Mouse (Mus musculus) liver, embryonic 16.5 days (tissue): ENCODE measurements around the gene Glipr1. TPM values are rescaled to one million over a fixed set of nuclear protein-coding genes. Genes with fewer than 3 reads are reported as not detected.
A peak's percentile ranks its signal among the peaks of the same experiment; 100 is the strongest.
"Not testable (repeated sequence)": the region's sequence is repeated elsewhere in the genome, so short reads cannot be mapped to it uniquely, and the experiment has no call there.

ENCODE experiments used
- ATAC-seq: fragments of 200-750 bp; cut with Nextera tagmentation; 2 replicates; pipeline ENCODE4 v1.8.0; 2017; ENCODE audit warnings: low read depth, mild to moderate bottlenecking, moderate number of reproducible peaks, moderate library complexity
- H3K27ac ChIP-seq: fragments of 300-500 bp; sonication (generic); 2 replicates; pipeline ENCODE4 v1.5.1; 2014; ENCODE audit warnings: mild to moderate bottlenecking, low read length
- H3K27me3 ChIP-seq: fragments of 300-500 bp; sonication (generic); 2 replicates; pipeline ENCODE4 v1.6.1; 2014; ENCODE audit warnings: low read depth, low read length, mixed read lengths; ENCODE audit not compliant: control insufficient read depth, insufficient read depth
- H3K36me3 ChIP-seq: fragments of 300-500 bp; sonication (generic); 2 replicates; pipeline ENCODE4 v1.6.1; 2014; ENCODE audit warnings: mild to moderate bottlenecking; ENCODE audit not compliant: control insufficient read depth, insufficient read depth
- H3K4me1 ChIP-seq: fragments of 300-500 bp; sonication (generic); 2 replicates; pipeline ENCODE4 v1.6.1; 2014; ENCODE audit warnings: low read depth, low read length, mixed read lengths; ENCODE audit not compliant: control insufficient read depth
- H3K4me2 ChIP-seq: fragments of 300-500 bp; sonication (generic); 2 replicates; pipeline ENCODE4 v1.6.1; 2014; ENCODE audit warnings: low read depth, low read length, mixed read lengths
- H3K4me3 ChIP-seq: fragments of 300-500 bp; sonication (generic); 2 replicates; pipeline ENCODE4 v1.5.1; 2014; ENCODE audit warnings: low read depth, mild to moderate bottlenecking, low read length
- H3K9ac ChIP-seq: fragments of 300-500 bp; sonication (generic); 2 replicates; pipeline ENCODE4 v1.6.1; 2014; ENCODE audit warnings: low read depth, low read length
- H3K9me3 ChIP-seq: fragments of 300-500 bp; sonication (generic); replicated peaks from 2 replicates; pipeline ENCODE4 v1.6.1; 2016; ENCODE audit warnings: low read length; ENCODE audit not compliant: control insufficient read depth
- WGBS: fragments of 180-500 bp; shearing (Covaris S2); extraction: QIAGEN DNeasy Blood & Tissue Kit; methylation state at CpG from one replicate; pipeline ENCODE4 v1.1.7; 2014; ENCODE audit not compliant: insufficient replicate concordance; 5-methylcytosine and 5-hydroxymethylcytosine counted together
- polyA plus RNA-seq: library from polyadenylated mRNA; unstranded; fragments of >200 nt; fragmentation: Nextera tagmentation; extraction: Ambion mirVana; gene quantifications from 2 replicates; pipeline ENCODE4 v1.2.1, GENCODE M21; 2015

Glipr1 gene
- 7.6 and 10.4 TPM in 2 replicates for polyA plus RNA-seq

DNA sequence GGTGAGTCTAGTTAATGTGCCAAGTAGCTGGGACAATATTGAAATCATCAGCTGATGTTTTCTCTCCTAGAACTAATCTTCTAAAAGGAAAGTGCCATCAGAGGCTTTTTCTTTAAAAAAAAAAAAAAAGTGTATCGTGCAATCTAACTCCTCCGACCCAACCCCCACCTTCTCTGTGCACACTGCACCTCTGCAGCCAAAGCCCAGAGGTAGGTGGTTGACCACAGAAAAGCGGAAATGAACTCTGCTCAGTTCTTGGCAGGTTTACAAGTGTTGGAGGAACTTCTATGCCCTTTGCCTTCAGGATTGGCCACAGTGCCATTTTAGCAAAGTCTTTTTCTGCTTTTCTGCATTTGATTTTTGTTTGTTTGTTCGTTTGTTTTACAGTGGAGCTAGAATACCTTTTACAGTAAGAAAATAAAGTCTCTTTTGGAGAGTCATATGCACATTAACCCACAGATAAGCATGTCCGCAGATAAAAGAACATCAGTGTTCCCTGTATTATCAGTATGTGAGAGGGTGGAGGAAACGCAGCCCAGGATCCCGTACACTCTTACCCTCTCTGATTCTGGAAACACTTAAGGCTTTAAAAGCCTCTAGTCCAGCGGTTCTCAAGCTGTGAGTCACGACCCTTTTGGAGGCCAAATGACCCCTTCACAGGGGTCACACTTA, at the start of gene Glipr1:
Gene Glipr1 (minus strand): TSS at position 88 of the 672 bp plus-strand sequence.
- no peaks in the 10 kb centered on the region for H3K36me3 ChIP-seq
- peak; percentile 67 for ATAC-seq
- WGBS = 6% methylated on average over 9 of the region's 9 CpGs
- peak within 1 kb of the TSS; percentile 49 for H3K4me2 ChIP-seq
- H3K27ac ChIP-seq = peak within 1 kb of the TSS; percentile 76
- peaks cover 20% of the 10 kb centered on the region for H3K4me1 ChIP-seq
- no peak within 1 kb of the TSS for H3K9ac ChIP-seq
- H3K27me3 ChIP-seq = no peaks in the 10 kb centered on the region
- 0 out of 2 replicates have a peak within 1 kb of the TSS, but pooled peaks have one; percentile 9 for H3K4me3 ChIP-seq
- H3K9me3 ChIP-seq = no peaks in the 10 kb centered on the region

DNA sequence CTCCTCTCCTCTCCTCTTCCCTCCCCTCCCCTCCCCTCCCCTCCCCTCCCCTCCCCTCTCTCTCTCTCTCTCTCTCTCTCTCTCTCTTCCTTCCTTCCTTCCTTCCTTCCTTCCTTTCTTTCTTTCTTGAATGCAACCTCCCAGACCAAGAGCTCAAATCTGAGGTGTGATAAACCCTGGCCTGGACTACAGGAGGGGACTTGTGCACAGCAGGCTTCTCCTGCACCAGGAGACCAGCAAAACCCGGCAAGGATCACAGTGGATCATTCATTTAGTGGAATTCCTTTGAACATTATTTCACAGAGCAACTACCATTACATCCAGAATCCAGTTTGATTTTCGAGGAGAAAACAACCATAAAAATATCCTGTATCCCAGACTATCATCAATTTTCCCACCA, 49.5 kb upstream of the Glipr1 start:
- not testable (repeated sequence) for H3K9ac ChIP-seq, H3K9me3 ChIP-seq, ATAC-seq, H3K4me1 ChIP-seq, H3K4me2 ChIP-seq, H3K36me3 ChIP-seq, H3K27me3 ChIP-seq, H3K4me3 ChIP-seq, H3K27ac ChIP-seq
- 37% methylated on average over 2 of the region's 2 CpGs for WGBS

GRCm38 (mm10) chr10:112051220-112051619, 48.8 kb upstream of the Glipr1 start:
- H3K36me3 ChIP-seq = no peaks in the 10 kb centered on the region
- no peak overlapping the region for H3K9ac ChIP-seq
- H3K4me1 ChIP-seq = no peaks in the 10 kb centered on the region
- no peak overlapping the region for H3K4me3 ChIP-seq
- no peak for ATAC-seq
- no peak overlapping the region for H3K4me2 ChIP-seq
- H3K9me3 ChIP-seq = no peaks in the 10 kb centered on the region
- no peak overlapping the region for H3K27ac ChIP-seq
- no peaks in the 10 kb centered on the region for H3K27me3 ChIP-seq

GRCm38 (mm10) chr10:112044283-112044682, 41.9 kb upstream of the Glipr1 start:
- WGBS = 57% methylated on average over 14 of the region's 14 CpGs
- ATAC-seq, H3K27me3 ChIP-seq, H3K4me3 ChIP-seq, H3K4me2 ChIP-seq, H3K9ac ChIP-seq, H3K36me3 ChIP-seq, H3K4me1 ChIP-seq, H3K9me3 ChIP-seq, H3K27ac ChIP-seq: not testable (repeated sequence)

GRCm38 (mm10) chr10:112043523-112043922, 41.1 kb upstream of the Glipr1 start:
- not testable (repeated sequence) for H3K4me1 ChIP-seq, H3K27me3 ChIP-seq, H3K4me2 ChIP-seq, ATAC-seq, H3K9ac ChIP-seq, H3K4me3 ChIP-seq, H3K27ac ChIP-seq, H3K9me3 ChIP-seq, H3K36me3 ChIP-seq
- WGBS = 45% methylated on average over 9 of the region's 9 CpGs

- H3K36me3 ChIP-seq, H3K4me1 ChIP-seq, H3K4me2 ChIP-seq, H3K4me3 ChIP-seq, H3K9ac ChIP-seq, H3K27me3 ChIP-seq, H3K27ac ChIP-seq, ATAC-seq, H3K9me3 ChIP-seq: not testable (repeated sequence)
- 63% methylated on average over 3 of the region's 3 CpGs for WGBS
These were observed 26.3 kb upstream of the Glipr1 start for GRCm38 (mm10) chr10:112028689-112029088.

GRCm38 (mm10) chr10:112023585-112023984, 21.2 kb upstream of the Glipr1 start:
- H3K9me3 ChIP-seq = no peaks in the 10 kb centered on the region
- no peak overlapping the region for H3K4me3 ChIP-seq
- ATAC-seq = no peak
- H3K4me1 ChIP-seq = no peaks in the 10 kb centered on the region
- H3K27me3 ChIP-seq = no peaks in the 10 kb centered on the region
- no peak overlapping the region for H3K9ac ChIP-seq
- WGBS = 31% methylated on average over 2 of the region's 2 CpGs
- H3K4me2 ChIP-seq = no peak overlapping the region
- H3K36me3 ChIP-seq = no peaks in the 10 kb centered on the region
- H3K27ac ChIP-seq = no peak overlapping the region

- H3K9me3 ChIP-seq, H3K27ac ChIP-seq, H3K4me1 ChIP-seq, H3K9ac ChIP-seq, ATAC-seq, H3K4me2 ChIP-seq, H3K4me3 ChIP-seq, H3K36me3 ChIP-seq, H3K27me3 ChIP-seq: not testable (repeated sequence)
- 47% methylated on average over 1 of the region's 1 CpGs for WGBS
These were observed 7.1 kb upstream of the Glipr1 start for GRCm38 (mm10) chr10:112009511-112009910.

DNA sequence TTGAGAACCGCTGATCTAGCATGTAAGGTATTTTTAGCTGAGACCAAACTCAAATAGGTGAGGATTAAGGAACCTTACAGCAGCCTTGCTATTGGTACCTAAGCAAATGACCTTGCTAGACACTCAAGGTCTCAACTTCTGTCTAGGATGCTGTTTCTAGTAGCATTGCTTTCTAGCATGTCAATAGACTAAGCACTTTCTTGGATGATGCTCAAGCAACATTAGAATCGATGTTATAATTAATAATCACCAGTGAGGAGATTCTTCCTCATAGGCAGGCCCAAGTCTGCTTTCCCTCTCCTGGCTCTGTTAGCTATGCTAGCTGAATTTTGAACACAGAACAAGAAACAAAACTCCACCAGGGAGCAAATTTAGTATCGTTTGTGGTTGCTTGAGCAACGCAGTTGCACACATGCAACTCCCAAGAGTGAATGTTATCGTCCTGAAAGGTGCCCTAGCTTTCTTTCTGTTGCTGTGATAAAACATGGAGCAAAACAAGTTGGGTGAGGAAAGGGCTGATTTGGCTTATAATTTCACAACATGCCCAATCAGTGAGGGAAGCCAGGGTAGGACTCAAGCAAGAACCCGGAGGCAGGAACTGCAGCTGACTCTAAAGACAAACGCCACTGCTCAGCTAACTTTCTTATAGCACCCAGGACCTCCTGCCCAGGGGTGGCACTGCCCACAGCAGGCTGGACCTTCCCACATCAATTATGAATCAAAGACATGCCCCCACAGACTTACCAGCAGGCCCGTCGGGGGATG, 493 bp downstream of the Glipr1 start:
- Histone ChIP-seq H3K27ac (peak overlapping the region; percentile 76), H3K4me3 (0 out of 2 replicates have a peak overlapping the region, but pooled peaks have one; percentile 9), H3K9me3 (no peaks in the 10 kb centered on the region), H3K4me1 (peaks cover 22% of the 10 kb centered on the region), H3K27me3 (no peaks in the 10 kb centered on the region), H3K4me2 (peak overlapping the region; percentile 49), H3K36me3 (no peaks in the 10 kb centered on the region), H3K9ac (no peak overlapping the region)
- WGBS = 23% methylated on average over 9 of the region's 9 CpGs
- peak; percentile 25 for ATAC-seq
